Mouse (Mus musculus) spleen, postnatal 10 days (tissue): Measurements from ENCODE around the gene Brd3os.

Source experiments
- DNase-seq, 2 experiments: peaks; one replicate each; pipeline ENCODE4 v3.0.0; 2021 to 2022; ENCODE audit warnings: low spot score in 2 of 2

Brd3os gene

DNA sequence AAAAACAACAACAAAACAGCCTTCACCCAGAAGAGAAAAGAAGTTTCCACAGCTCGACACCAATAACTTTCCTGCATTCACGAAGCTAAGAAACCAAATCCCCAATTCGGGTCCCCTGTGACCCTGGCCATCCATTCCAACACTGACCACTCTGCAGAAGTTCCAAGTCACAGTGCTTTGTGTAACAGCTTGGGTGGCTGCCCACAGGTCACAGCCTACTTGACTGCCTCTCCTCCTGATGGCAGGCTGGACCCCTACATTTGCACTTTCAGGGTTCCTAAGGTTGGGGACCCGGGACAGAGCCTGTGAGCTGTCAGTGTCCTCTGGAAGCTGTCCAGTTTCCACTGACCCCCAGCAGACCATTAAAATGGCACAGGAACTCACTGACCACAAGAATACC lies 20.8 kb downstream of the Brd3os start:
- no peak for DNase-seq

- no peak for DNase-seq
Measured at GRCm38 (mm10) chr2:27469292-27469990, 27.3 kb downstream of the Brd3os start.

DNA sequence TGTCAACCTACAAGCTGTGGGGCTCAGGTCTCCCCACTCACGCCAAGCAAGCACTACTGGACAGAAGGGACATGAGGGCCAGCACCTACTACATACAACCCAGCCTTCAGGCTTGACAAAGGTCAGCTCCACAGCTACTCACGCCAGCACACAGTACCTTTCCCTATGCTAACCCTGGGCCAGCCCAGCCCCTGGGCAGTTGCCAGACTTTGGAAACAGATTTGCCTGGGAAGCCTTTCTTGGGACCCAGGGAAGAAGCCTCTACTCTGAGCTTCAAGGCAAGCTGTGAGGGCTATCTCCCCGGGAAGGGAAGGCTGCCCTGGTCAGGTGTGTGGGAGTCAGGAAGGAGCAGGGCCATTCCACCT lies 27.8 kb downstream of the Brd3os start:
- DNase-seq = no peak

GRCm38 (mm10) chr2:27470535-27470934 lies 28.4 kb downstream of the Brd3os start:
- no peak for DNase-seq

GRCm38 (mm10) chr2:27471170-27471584 lies 29.1 kb downstream of the Brd3os start:
- peak in 1 of 2 experiments; percentile 39 for DNase-seq

GRCm38 (mm10) chr2:27473061-27473765 lies 31.1 kb downstream of the Brd3os start:
- DNase-seq = peak in 1 of 2 experiments; percentile 38

- no peak for DNase-seq
Measured at GRCm38 (mm10) chr2:27473911-27474310, 31.8 kb downstream of the Brd3os start.

DNA sequence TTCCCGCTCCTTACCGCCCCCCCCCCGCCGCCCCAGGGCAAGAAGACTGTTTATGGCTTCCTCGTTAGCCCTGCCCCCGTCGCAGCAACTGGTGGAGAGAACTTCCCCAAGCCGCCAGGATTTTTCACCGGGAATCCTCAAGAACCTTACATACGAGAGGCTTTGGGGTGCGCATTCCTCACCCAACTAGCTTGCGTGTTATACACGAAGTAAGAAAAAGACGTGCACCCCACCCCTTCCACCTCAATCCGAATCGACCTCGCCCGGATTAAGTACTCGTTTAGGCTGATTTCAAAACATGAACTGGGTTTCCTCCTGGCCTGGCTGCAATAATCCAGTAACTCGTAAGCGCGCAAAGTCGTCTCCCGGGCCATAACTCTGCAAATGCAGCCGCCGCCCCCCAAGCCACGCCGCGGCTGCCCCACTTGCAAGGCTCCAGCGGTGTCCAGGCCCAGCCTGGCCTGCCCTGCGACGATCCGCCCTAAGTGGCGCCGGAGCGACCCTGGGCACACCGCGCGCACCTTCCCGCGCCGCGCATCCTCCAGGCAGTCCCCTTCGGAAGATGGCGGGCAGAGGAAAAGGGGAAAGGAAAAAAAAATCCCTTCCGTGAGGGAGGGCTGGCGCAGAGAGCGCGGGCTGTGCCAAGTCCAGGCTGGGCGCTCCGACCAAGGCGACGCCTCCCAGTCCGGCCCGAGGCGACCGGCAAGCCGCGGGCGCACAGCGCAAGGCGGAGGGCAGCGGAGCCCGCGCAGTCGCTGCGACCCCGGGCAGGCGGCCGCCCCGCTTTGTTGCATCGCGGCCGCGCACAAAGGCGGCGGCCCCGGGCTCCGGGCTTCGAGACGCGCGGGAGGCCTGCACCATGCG lies 32.7 kb downstream of the Brd3os start:
- peak; percentile 57 to 60 for DNase-seq

DNA sequence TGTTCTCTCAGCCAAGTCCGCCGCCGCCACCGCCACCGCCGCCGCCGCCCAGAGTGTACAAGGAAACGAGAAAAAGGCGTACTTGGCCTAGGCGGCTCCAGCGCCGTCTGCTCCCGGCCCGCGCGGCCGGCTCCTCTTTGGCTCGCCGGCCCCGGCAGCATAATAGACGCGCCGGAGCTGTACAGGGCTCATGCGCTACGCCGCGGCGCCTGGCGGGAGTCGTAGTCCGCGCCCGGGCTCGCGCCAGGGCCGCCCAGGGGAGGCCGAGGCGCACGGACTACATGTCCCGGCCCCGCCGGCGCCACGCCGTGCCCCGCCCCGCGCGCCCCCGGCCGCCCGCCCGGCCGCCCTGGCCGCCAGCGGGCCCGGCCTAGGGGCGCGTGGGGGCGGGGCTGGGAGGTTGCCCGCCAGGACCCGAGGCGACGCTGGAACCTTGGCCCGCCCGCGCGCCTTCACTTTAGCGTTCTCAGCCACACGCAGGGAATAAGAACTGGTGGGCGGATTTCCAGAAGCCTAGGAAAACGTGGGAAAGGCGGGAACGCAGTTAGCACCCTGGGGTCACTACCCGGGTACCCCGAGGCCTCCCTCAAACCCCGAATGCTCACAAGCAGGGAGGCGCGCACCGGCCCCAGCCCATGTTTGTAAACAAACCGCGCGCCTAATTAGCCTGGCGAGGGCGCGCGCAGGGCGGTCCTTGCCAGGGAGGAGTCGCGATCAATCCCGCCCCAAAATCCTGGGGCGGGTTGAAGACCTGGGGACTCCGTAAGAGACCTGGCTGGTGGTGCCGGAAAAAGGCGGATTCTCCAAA lies 33.6 kb downstream of the Brd3os start:
- DNase-seq = peak; percentile 77 to 91

- DNase-seq = no peak
Measured at GRCm38 (mm10) chr2:27476303-27477192, 34.4 kb downstream of the Brd3os start.

GRCm38 (mm10) chr2:27479821-27480220 lies 37.7 kb downstream of the Brd3os start:
- no peak for DNase-seq

DNA sequence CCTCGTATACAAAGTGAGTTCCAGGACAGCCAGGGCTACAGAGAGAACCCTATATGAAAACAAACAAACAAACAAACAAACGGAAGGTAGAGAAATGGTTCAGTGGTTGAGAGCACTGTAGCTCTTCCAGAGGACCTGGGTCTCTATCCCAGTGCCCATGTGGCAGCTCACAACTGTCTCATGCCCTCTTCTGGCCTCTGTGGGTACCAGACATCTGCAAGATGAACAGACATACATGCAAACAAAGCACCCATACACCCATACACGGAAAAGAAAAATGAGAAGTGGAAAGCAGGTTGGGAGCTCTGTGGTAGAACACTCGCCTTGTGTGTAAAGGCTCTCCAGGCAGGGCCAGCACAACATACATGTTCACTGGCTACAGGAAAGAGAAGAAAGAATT lies 38.2 kb downstream of the Brd3os start:
- DNase-seq = no peak

DNA sequence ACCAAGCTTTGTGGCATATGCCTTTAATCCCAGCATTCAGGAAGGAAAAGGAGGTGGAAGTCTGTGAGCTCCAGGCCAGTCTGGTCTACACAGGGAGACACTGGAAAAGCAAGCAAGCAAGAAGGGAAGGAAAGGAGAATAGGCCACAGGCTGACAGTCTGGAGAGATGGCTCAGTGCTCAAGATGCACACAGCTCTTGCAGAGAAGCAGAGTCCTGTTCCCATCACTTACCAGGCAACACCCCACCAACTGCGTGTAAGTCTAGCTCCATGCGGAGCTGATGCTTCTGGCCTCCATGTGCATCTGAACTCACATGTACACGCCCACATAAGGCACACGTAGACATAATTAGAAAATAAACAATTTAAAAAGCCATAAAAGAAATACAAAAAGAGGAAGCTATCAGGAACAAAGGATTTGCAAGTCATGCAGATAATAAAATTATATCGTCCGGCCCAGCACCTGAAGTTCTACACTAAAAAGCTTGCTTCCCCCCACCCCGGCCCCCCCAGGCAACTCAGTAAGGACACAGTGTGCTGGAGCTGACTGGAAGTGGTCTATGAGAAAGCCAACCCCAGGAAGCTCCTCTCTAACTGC lies 40.2 kb downstream of the Brd3os start:
- DNase-seq = no peak

DNA sequence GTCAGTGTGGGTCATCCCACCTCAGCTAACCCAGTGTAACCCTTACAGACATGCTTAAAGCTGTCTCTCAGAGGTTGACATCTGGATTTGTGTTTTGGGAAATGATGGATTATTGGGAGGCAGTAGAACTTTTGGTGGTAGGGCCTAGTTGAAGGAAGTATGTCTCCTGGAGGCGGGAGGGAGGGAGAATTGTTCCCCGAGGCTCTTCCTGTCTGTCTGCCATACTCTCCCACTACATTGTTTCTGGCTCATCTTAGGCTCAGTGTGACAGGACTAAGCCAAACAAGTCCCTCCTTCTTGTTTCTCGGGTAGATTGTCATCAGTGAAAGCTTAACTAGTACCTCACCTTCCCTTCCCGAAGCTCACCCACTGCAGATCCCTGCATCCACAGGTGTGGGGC lies 44.6 kb downstream of the Brd3os start:
- DNase-seq = no peak

GRCm38 (mm10) chr2:27487336-27488049 lies 45.4 kb downstream of the Brd3os start:
- no peak for DNase-seq

- DNase-seq = no peak
Measured at GRCm38 (mm10) chr2:27488362-27488761, 46.2 kb downstream of the Brd3os start.

DNA sequence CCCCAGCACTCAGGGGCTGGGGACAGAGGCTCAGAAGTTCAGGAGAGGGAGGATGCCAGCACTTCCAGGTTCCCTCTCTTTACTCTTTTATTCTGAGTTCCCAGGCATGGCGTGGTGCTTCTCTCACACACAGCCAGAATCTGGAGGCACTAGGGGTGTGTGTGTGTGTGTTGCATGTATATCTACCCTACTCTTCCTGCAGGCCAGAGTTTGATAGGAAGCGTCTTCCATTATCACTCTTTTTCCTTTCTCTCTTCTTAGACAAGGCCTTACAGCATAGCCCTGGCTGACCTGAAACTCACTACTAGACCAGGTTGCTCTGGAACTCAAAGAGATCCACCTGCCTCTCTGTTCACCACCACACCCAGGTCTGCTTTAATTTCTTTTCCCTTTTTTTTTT lies 48.8 kb downstream of the Brd3os start:
- no peak for DNase-seq
